Mouse (Mus musculus) heart, adult 11 months (tissue): ENCODE data around the gene Ripor2.

Source experiments
- DNase-seq: peaks from one replicate; pipeline ENCODE4 v3.0.0; 2022

Gene Ripor2

DNA sequence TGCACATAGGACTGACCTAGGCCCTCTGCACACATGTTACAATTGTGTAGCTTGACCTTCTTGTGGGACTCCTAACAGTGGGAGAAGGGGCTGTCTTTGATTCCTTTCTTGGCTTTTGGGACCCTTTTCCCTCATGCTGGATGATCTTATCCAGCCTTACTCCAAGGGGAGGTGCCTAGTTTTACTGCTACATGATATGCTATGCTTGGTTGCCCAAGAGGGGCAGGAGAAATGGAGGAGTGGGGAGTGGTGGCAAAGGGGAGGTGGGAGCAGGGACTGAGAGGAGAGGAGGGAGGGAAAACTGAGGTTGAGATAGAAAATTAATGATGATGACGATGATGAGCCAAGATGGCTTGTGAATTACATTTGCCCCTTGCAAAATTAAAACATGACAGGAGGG lies 37.7 kb downstream of the Ripor2 start:
- DNase-seq, result no peak

GRCm38 (mm10) chr13:24620439-24620838 lies 38.5 kb downstream of the Ripor2 start:
- peak; percentile 98 for DNase-seq

DNA sequence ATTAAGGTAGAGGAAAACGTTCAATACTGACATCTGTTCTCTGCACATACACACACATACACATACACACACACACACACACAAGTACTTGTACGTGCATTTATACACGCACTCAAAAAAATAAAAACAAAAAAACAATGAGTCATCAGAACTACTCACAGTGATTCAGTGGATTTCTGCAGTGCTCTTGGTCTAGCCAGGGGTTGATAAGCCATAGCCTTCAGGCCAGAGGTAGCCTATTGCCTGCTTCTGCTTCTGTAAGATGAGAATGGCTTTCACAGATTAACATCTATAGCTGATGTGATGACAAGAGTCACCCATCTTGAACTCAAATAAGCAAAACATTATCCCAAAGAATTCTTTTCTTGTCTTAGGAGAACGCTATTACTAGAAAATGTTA lies 41.6 kb downstream of the Ripor2 start:
- no peak for DNase-seq

- no peak for DNase-seq
Observed at GRCm38 (mm10) chr13:24625071-24625470, 43.1 kb downstream of the Ripor2 start.

- no peak for DNase-seq
Observed at GRCm38 (mm10) chr13:24626698-24627436, 44.9 kb downstream of the Ripor2 start.

- DNase-seq, result no peak
Observed at GRCm38 (mm10) chr13:24628192-24628591, 46.2 kb downstream of the Ripor2 start.

- peak; percentile 97 for DNase-seq
Observed at GRCm38 (mm10) chr13:24629073-24629621, 47.2 kb downstream of the Ripor2 start.

DNA sequence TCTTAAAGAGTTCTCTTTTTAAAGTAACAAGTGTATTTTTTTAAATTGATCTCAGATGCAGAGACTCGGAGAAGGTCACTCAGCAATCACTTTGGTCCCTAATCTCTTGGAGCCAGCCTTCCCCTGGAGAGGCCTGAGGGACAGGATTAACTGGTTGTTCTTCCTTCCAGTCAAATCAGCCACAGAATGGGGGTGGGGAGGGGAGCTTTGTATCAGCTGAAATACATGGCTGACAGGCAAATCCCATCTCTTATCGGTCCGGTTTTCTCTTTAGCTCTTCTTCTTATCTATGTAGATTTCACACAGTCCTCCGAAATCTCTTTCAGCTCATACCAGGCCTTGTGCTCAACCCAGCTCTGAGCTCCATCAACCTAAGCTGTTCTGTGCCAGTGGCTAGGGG lies 48.4 kb downstream of the Ripor2 start:
- no peak for DNase-seq

DNA sequence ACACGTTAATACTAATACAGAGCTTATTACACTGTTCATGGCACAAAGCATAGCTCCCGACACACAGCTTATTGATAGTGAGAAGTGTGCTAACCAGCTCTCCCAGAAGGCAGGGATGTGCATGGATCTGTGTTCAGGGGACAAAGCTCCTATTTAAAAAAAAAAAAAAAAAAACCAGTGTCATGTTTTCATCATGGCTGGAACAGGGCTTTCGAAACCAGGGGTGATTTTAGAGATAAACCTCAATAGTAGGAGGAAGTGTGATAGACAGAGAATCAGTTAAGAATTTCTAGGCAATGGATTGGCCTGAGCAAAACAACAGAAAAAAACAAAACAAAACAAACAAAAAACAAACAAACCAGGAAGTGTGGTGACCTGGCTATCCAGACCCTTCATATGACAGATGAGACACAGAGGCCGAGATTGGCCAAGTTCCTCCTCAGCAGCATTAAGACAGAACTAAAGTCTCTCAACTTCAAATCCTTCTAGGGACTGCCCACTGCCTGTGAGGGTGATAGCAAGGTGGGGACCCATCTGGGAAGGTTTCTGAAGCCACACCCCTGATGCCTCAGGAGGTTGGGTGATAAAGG lies 51.1 kb downstream of the Ripor2 start:
- DNase-seq, result no peak

DNA sequence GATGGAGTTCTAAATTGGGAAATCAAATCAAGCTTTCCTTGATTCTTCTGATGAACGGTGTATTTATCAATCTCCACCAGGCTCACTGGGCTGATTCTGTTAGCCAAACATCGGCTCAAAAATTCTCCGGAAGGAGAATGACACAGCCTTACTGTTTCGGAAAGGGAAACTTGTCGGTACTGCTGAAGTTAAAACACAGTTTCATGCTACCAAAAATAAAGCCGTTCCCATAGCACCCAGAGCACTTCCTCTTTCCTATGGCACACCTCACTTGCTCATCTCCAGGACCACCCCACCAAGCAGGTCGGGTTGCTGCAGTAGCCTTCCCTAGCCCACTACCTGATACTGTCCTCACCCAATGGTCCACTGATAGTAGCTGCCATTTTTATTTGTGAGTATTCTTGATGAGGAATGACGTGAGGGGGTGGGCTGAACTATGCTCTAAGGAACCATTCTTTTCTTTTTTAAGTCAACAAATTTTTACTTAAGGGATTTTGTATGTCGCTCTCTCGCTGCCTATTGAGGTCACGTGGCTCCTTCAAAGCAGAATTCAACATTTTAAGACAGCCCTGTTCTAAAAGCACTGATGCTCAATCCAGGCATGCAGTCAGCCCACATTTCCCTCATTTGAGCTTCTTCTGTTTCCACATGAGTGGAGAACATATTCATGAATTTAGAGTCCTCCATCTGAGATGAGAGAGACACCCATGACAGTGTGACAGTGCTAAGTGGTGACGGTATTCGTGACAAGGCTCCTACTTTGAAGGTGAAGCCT lies 52.5 kb downstream of the Ripor2 start:
- no peak for DNase-seq

GRCm38 (mm10) chr13:24638371-24639214 lies 56.6 kb downstream of the Ripor2 start:
- peak; percentile 94 for DNase-seq

DNA sequence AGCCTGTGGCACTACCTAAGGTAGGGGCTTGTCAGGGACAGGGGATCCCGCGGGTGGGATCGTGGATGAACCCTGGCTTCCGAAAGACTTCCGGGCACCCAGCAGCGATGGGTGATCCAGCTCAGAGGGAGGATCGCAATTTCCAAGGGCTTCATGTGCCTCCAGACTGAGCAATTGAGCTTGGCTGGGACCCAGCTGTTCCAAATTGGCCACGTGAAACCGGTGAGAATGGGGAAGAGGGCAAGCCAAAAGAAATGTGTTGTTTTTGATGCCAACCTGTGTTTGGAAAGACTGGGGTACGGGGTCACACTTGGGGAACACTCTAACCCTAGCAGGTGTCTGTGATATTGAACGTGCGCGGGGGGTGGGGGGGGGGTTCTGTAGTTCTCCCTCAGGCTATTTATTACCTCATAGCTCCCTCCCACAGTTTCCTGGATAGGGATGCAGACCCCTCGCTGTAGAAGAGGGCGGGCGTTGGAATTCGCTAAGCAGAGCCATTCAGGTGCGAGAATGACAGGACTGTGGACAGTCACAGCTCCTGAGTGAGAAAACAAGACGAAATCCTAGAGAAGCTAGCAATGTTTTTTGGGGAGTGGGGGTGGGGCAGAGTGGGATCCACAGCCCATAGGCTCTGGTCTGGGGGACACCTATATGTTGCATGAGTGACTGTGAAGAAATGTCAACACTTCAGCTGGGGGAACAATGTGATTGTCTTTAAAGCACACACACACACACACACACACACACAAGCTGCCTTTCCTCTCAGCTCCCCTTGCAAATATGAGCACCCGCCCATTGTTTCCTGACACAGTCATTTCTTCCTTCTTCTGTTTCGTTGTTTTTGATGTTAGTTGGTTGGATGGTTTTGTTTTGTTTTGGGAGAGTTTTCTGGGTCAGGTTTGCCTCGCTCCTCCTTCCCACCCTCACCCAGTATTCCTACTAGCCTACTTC lies 57.5 kb downstream of the Ripor2 start:
- DNase-seq, result peak; percentile 91

DNA sequence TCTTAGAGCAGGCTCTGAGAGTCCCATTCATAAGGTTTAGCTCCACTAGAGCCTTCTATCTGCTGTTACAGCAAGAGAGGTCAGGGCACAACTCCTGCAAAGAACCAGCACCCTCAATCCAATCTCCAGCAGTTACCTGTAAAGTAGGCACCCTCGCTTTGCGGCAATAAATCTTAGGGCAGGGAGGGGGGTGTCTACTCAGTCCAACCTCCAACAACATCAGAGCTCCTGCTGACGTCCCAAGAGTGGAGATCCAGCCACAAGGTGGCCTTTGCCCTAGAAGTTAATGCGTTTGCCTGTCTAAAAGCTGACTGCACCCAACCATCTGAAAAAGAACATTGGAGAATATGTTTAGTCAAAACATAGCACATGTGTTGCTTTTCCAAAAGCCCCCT lies 58.2 kb downstream of the Ripor2 start:
- peak; percentile 90 for DNase-seq

DNA sequence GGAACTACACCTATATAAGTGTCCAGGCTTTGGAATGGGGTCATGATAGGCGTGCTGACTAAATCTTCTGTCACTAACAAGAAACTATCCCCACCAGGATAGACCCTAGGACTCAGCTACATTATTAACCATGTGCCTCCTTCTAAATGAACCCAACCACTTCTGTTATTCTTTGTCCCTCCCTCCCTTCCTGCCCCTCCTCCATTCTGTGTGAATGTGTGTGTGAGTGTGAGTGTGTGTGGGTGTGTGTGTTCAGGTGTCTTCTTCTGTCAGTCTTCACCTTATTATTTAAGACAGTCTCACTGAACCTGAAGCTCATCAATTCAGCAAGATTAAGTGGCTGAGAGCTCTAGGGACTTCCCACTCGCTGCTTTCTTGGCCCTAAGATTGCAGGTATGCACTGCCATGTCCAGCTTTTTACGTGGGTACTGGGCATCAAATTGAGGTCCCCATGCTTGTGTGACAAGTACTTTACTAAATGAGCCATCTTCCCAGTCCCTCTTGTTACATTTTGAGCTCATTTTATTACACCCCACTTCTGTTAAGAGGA lies 58.9 kb downstream of the Ripor2 start:
- DNase-seq, result no peak

- DNase-seq, result no peak
Observed at GRCm38 (mm10) chr13:24641491-24642430, 59.8 kb downstream of the Ripor2 start.

DNA sequence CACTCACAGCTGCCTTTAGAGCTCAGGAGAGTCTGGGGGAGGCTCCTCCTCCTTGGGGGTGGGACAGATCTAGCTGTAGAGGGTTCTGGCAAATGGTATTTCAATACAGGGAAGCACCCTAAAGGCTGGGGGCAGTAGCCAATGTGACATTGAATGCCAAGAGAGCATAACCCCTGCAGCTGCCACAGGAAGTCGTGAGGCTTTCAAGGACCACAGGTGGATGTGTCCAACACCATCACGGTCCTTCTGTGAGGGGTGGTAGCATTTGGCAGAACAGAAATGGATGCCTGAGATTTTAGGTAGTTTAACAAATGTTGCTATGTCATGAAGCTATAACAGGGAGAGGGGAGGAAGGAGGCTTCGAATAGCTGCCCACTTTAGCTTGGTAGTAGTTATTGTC lies 63.2 kb downstream of the Ripor2 start:
- DNase-seq, result no peak

DNA sequence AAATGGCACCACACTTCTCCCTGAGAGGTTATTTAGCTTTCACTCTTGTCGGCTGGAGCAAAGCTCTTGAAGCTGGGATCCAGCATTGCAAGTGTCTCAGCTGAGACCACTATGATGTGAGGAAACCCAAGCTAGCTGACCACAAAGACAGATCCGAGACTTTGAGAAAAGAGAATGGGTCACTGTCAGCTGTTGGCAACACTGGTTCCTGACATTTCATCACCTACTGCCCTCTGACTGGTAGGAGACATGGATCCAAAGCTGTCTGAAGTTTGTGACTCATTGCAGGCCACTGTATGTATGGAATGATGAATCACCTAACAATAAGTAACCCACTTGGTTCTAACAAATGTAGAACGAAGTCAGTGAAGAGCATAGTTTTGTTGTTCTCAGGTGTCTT lies 64.3 kb downstream of the Ripor2 start:
- no peak for DNase-seq

- no peak for DNase-seq
Observed at GRCm38 (mm10) chr13:24647444-24647843, 65.5 kb downstream of the Ripor2 start.

DNA sequence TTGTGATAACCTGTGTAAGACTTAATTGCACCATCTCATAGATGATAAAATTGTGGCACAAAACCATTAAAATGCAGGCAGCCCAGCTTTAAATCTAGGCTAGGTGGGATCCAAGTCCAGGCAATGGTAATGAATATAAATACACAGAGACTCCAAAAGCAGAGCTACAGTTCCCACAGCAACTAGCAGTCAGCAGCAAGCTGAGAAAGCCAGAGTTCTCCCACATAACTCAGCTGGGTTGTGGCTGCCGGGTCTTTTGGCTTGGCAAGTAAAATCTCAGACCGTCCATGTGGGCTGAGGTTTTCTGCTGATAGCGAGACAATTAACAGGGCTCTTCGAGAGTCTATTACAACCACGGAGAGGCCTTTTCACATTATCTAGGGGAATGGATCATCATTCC lies 66.0 kb downstream of the Ripor2 start:
- DNase-seq, result no peak

GRCm38 (mm10) chr13:24648668-24649067 lies 66.7 kb downstream of the Ripor2 start:
- no peak for DNase-seq
